Mouse (Mus musculus) layer of hippocampus, postnatal 36 days (tissue): Measurements from ENCODE around the gene Rnd1. TPM values are rescaled to one million over a fixed set of nuclear protein-coding genes. Genes with fewer than 3 reads are reported as not detected.
A peak's percentile ranks its signal among the peaks of the same experiment; 100 is the strongest.

Experiments
- DNase-seq, 2 experiments: peaks; one replicate each; pipeline ENCODE4 v3.0.0; 2022
- total RNA-seq, 2 experiments: library from RNA; stranded (reverse); gene quantifications; 2 replicates each; pipeline ENCODE4 v1.2.3; 2021

The Rnd1 gene
- 1 to 10 TPM; 7.2 to 7.6 TPM for total RNA-seq

DNA sequence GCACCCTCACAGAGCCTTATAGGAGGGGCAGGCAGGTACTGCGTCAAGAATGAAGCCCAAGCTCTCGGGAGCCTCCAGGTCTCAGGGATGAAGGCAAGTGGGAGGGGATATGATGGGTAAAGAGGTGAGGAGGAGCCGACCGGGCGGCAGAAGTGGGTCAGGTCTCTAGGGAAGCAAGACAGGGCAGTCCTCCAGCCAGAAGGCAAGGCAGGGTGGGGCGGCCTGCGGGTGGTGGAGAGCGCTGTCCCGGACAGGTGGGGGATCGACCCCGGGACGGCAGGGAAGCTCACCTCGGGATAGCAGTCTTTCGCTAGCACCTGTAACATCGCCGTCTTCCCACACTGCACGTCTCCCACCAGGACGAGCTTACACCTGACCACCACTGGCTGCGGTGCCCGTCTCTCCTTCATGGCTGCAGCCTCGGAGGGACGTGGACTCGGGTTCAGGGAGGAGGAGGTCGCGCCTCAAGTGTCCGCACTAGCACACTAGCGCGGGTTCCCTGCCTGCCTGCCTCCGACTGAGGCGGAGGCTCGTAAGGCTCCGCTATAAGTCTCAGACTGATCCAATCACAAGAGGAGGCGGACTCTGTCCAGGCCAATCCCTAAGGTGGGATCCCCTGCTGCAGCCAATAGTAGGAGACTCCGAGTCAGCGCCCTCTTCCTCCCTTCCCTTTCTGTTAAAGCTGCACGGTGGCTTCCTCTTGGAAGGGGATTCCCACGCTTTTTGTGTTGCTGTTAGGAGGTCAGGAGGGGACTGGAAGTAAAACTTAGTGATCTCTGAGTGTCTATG is at the start of gene Rnd1:
TSS of gene Rnd1 (minus strand) at position 522 of the 789 bp plus-strand sequence.
- DNase-seq, result peak; percentile 84

DNA sequence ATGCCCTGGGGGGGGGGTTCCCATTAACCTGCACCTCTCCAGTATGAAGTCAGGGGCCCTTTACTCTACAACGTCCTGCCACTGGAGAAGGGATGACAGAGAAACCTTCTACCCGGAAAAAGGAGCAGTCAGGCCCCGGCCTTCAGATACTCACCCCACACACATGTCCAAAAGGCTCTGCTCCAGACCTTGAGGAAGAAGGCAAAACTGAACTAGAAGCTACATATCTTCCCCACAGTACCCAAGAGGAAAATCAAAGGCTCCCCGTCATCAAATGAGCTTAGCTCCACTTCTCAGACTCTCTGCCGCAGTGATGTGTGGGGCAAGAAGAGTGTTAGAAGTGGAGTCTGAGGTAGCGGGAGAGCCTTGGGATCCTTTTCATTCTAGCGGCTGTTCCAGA is 49.5 kb upstream of the Rnd1 start:
- no peak for DNase-seq

GRCm38 (mm10) chr15:98726079-98726478 is 48.8 kb upstream of the Rnd1 start:
- DNase-seq, result no peak

DNA sequence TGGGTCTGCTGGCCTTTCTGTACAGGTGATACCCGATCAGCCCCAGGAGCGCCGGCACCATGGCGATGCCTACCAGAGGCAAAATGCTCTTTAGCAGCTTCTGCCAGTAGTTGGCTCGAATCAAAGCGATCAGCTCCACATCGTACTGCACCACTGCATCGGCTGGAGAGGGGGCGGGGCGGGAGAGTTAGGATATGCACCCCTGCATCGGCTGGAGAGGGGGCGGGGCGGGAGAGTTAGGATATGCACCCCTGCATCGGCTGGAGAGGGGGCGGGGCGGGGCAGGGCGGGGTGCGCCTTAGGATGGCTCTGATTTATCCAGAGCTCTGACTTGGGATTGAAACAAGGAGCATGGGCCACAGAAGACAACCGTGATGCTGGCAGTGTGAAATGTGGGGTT is 47.2 kb upstream of the Rnd1 start:
- DNase-seq, result no peak

DNA sequence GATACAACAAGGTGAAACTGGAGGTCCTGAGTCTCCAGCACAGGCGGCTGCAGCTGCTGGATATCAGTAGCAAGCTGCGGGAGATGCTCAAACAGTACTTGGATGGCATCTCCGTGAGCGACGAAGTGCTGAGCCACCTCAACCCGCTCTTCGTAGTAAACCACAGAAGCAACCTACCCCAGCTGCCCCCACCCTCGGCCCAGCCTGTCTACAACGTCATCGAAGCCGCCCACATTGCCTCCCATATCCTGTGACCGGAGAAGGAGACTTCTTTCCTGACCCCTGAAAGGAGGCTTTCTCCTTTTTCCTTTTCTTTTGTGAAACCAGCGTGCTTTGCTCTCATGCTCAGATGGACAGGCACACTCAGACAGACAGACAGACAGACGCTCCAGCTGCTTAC is 45.6 kb upstream of the Rnd1 start:
- DNase-seq, result no peak

GRCm38 (mm10) chr15:98722191-98722590 is 44.9 kb upstream of the Rnd1 start:
- no peak for DNase-seq

GRCm38 (mm10) chr15:98717301-98717700 is 40.0 kb upstream of the Rnd1 start:
- no peak for DNase-seq

DNA sequence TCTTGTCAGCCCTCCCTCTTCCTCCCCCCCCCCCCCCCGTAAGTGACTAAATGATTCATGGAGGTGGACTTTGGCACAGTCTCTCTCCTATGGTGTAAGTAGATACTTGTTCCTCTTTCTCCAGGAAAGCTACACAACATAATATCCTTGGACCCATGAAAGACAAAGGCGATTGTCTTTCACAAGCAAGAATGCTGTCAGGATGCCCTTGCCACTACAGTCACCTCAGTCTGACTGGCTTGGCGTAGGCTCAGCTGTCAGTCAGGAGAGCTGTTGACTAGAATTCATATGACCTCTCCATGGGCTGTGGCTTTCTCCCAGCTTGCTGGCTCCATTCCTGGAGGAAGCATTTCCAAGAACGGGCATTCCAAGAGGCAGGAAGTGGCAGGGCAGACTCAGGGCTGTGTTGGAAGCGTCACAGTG is 37.0 kb upstream of the Rnd1 start:
- DNase-seq, result no peak

- peak in 1 of 2 experiments; percentile 64 for DNase-seq
Observed at GRCm38 (mm10) chr15:98710442-98710841, 33.2 kb upstream of the Rnd1 start.

- DNase-seq, result peak; percentile 76 to 84
Observed at GRCm38 (mm10) chr15:98707766-98708372, 30.6 kb upstream of the Rnd1 start, which contains the start of gene Ccdc65. Gene Ccdc65 (plus strand): TSS chr15:98708207.

GRCm38 (mm10) chr15:98704312-98704711 is 27.1 kb upstream of the Rnd1 start:
- no peak for DNase-seq

DNA sequence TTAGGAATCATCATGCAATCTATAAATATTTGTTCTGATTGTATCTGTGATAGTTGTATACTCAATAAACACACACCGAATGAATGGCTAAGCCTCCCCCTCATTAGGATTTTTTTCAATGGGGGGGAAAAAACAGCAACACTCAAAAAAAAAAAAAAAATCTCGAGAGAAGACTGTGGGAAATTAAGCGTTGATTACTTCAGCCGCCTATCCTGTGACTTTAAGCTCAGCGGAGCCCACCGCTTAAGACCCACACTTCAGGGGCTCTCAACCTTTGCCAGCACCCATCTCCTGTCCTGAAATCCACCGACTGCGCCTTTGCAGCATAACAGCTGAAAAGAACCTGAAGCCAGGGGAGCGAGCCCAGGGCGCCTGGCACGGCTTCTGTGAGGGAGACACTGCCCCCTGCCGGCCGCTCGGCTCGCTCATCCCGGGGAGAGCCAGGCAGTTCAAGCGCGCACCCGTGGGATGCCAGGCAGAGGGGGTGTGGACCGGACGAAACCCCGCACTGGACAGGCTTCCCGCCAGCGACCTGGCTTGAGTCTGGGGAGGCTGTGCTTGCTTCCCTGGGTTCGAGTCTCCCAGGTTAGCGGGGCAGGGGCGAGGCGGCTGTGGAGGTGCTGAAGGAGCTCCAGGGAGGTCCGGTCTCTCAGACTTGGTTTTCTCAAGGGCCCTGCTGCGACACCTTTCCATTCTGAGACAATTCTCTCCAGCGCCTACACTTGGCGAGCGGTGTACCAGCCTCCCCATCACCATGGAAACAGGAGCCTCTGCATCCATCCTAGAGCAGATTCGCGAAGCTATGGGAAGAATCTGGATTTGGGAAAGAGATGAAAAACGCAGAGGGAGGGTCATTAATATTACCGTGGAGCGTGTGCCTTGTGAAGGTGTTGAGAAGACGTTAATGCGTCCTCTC is 22.2 kb upstream of the Rnd1 start:
- peak; percentile 86 to 88 for DNase-seq

DNA sequence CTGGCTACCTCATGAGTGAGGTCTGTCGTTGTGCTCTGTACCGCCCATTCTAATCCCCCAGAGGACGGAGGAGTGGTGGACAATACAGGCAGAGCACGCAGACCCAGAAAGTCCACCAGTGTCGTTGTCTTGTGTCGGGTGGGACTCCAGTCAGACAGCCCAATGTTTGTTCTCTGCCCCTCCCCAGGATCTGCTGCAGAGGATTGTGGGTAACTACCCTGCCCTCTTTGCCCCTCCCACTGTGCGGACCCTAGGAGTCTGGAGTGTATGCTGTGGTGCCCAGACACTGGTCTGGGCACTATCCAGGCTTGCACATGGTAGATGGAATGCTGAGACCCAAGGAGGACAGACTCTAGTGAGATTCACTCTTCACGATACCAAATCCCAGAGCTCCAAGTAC is 19.0 kb upstream of the Rnd1 start:
- DNase-seq, result no peak

DNA sequence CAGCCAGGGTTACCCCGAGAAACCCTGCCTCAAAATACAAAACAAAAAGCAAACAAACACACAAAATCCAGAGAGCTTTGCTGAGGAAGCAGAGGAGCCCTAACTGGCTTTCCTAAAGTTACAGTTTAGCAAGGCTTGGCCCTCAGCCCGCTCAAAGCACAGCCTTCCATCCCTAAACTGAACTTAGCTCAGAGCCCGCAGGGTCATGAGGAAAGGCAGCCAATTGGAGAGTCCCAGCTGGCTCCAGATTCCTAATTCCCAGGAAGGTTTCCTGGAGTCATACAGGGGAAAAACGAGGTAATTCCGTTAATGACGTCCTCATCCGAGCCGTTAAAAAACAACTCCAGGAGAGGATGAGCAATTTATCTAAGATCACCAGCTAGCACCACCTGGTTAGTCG is 18.5 kb upstream of the Rnd1 start:
- DNase-seq, result no peak

DNA sequence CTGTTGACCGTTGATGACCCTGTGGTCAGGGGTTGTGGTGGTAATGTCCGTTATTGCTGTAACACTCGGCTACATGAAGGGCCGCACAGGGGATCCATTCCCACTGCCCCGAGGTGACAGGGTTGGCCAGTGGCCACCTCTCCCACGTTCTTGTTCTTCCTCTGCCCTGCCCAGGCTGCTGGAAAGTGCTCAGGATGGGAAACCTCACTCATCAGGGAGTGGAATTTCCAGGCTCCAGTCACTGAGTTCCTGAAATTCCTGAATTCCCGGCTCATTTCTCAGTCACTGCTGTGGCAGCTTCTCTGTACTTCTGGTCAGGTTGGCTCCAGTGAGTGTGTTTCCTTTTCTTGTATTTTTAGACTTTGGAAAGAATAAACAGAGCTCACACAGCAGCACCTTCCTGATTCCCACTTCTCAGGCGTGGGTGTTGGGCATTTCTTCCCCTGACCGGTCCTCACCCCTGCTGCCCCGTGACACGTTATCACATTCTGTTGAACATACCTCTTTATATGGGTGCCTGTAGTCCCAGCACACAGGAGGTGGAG is 15.0 kb upstream of the Rnd1 start:
- no peak for DNase-seq

- DNase-seq, result no peak
Observed at GRCm38 (mm10) chr15:98691486-98692147, 14.4 kb upstream of the Rnd1 start.

- no peak for DNase-seq
Observed at GRCm38 (mm10) chr15:98689682-98690081, 12.4 kb upstream of the Rnd1 start.

DNA sequence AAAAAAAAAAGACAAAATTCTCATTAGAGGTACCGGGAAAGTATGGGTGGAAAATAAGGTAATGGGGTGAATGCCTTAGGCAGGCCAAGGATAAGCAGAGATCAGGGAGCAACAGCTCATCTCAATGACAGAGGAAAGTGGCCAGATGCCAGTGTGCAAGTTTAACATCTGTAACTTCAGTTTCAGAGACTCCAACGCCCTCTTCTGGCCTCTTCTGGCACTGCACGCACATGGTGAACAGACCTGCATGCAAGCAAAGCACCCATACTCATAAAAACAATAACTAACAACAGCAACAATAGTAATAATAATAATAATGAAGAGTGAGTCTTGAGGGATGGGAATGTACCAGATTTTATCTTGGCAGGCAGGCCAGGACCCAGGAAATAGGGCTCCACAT is 8.7 kb upstream of the Rnd1 start:
- no peak for DNase-seq

- no peak for DNase-seq
Observed at GRCm38 (mm10) chr15:98683746-98684145, 6.5 kb upstream of the Rnd1 start.

- no peak for DNase-seq
Observed at GRCm38 (mm10) chr15:98683177-98683576, 5.9 kb upstream of the Rnd1 start.

DNA sequence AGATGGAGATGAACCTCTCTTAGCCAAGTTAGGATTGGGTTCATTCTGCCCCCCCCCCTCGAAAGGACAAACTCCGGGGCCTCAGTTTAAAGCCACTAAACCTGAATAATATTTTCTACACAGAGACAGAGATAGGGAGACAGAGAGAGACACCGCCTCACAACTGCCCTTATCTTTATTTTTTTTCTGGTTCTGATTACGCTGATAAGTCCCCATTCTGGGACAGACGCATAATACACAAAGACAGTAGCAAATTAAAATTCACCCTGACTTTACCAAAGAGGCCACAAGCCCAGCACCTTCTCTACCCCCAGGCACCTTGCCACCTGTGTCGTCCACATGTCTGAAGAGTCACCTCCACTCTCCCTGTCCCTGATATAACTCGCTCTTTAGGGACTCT is 4.4 kb upstream of the Rnd1 start:
- DNase-seq, result no peak

- no peak for DNase-seq
Observed at GRCm38 (mm10) chr15:98680660-98681059, 3.4 kb upstream of the Rnd1 start.
